Mouse (Mus musculus) liver, embryonic 16.5 days (tissue): Measurements from ENCODE around the gene Cyp2d40. TPM values are rescaled to one million over a fixed set of nuclear protein-coding genes. Genes with fewer than 3 reads are reported as not detected.
A peak's percentile ranks its signal among the peaks of the same experiment; 100 is the strongest.

Source experiments
- ATAC-seq: fragments of 200-750 bp; cut with Nextera tagmentation; 2 replicates; pipeline ENCODE4 v1.8.0; 2017; ENCODE audit warnings: low read depth, mild to moderate bottlenecking, moderate number of reproducible peaks, moderate library complexity
- H3K27ac ChIP-seq: fragments of 300-500 bp; sonication (generic); 2 replicates; pipeline ENCODE4 v1.5.1; 2014; ENCODE audit warnings: mild to moderate bottlenecking, low read length
- H3K27me3 ChIP-seq: fragments of 300-500 bp; sonication (generic); 2 replicates; pipeline ENCODE4 v1.6.1; 2014; ENCODE audit warnings: low read depth, low read length, mixed read lengths; ENCODE audit not compliant: control insufficient read depth, insufficient read depth
- H3K36me3 ChIP-seq: fragments of 300-500 bp; sonication (generic); 2 replicates; pipeline ENCODE4 v1.6.1; 2014; ENCODE audit warnings: mild to moderate bottlenecking; ENCODE audit not compliant: control insufficient read depth, insufficient read depth
- H3K4me1 ChIP-seq: fragments of 300-500 bp; sonication (generic); 2 replicates; pipeline ENCODE4 v1.6.1; 2014; ENCODE audit warnings: low read depth, low read length, mixed read lengths; ENCODE audit not compliant: control insufficient read depth
- H3K4me2 ChIP-seq: fragments of 300-500 bp; sonication (generic); 2 replicates; pipeline ENCODE4 v1.6.1; 2014; ENCODE audit warnings: low read depth, low read length, mixed read lengths
- H3K4me3 ChIP-seq: fragments of 300-500 bp; sonication (generic); 2 replicates; pipeline ENCODE4 v1.5.1; 2014; ENCODE audit warnings: low read depth, mild to moderate bottlenecking, low read length
- H3K9ac ChIP-seq: fragments of 300-500 bp; sonication (generic); 2 replicates; pipeline ENCODE4 v1.6.1; 2014; ENCODE audit warnings: low read depth, low read length
- H3K9me3 ChIP-seq: fragments of 300-500 bp; sonication (generic); replicated peaks from 2 replicates; pipeline ENCODE4 v1.6.1; 2016; ENCODE audit warnings: low read length; ENCODE audit not compliant: control insufficient read depth
- WGBS: fragments of 180-500 bp; shearing (Covaris S2); extraction: QIAGEN DNeasy Blood & Tissue Kit; methylation state at CpG from one replicate; pipeline ENCODE4 v1.1.7; 2014; ENCODE audit not compliant: insufficient replicate concordance; 5-methylcytosine and 5-hydroxymethylcytosine counted together
- polyA plus RNA-seq: library from polyadenylated mRNA; unstranded; fragments of >200 nt; fragmentation: Nextera tagmentation; extraction: Ambion mirVana; gene quantifications from 2 replicates; pipeline ENCODE4 v1.2.1, GENCODE M21; 2015

Gene Cyp2d40
- 0.07 and 0.11 TPM in 2 replicates for polyA plus RNA-seq

GRCm38 (mm10) chr15:82763631-82764420 is at the start of gene Cyp2d40:
Gene Cyp2d40 (minus strand): TSS chr15:82764183.
- no peaks in the 10 kb centered on the region for H3K9me3 ChIP-seq
- no peak within 1 kb of the TSS for H3K9ac ChIP-seq
- no peak within 1 kb of the TSS for H3K4me2 ChIP-seq
- no peak within 1 kb of the TSS for H3K4me3 ChIP-seq
- H3K27me3 ChIP-seq, result no peaks in the 10 kb centered on the region
- no peak within 1 kb of the TSS for H3K27ac ChIP-seq
- 65% methylated on average over 9 of the region's 9 CpGs for WGBS
- H3K36me3 ChIP-seq, result no peaks in the 10 kb centered on the region
- H3K4me1 ChIP-seq, result no peaks in the 10 kb centered on the region
- no peak for ATAC-seq

GRCm38 (mm10) chr15:82810556-82810955 is 46.6 kb upstream of the Cyp2d40 start:
- WGBS, result 28% methylated on average over 1 of the region's 1 CpGs
- no peaks in the 10 kb centered on the region for H3K9me3 ChIP-seq

GRCm38 (mm10) chr15:82809511-82809910 is 45.5 kb upstream of the Cyp2d40 start:
- H3K27ac ChIP-seq, result no peak overlapping the region

More at GRCm38 (mm10) chr15:82810556-82810955, 46.6 kb upstream of the Cyp2d40 start:
- Histone ChIP-seq H3K4me3 (no peak overlapping the region), H3K27me3 (no peaks in the 10 kb centered on the region), H3K36me3 (no peaks in the 10 kb centered on the region), H3K4me1 (peaks cover 15% of the 10 kb centered on the region), H3K4me2 (no peak overlapping the region), H3K9ac (no peak overlapping the region), H3K27ac (no peak overlapping the region; the same call in 1 of the 2 replicates)
- ATAC-seq, result peak; percentile 81

GRCm38 (mm10) chr15:82806969-82807763 is 43.2 kb upstream of the Cyp2d40 start:
- no peaks in the 10 kb centered on the region for H3K36me3 ChIP-seq
- no peak overlapping the region for H3K9ac ChIP-seq
- no peaks in the 10 kb centered on the region for H3K27me3 ChIP-seq
- H3K4me1 ChIP-seq, result peaks cover 15% of the 10 kb centered on the region
- no peak overlapping the region for H3K27ac ChIP-seq
- no peak for ATAC-seq
- no peak overlapping the region for H3K4me2 ChIP-seq
- H3K4me3 ChIP-seq, result no peak overlapping the region
- H3K9me3 ChIP-seq, result no peaks in the 10 kb centered on the region
- 72% methylated on average over 5 of the region's 5 CpGs for WGBS

More at GRCm38 (mm10) chr15:82809511-82809910, 45.5 kb upstream of the Cyp2d40 start:
- no peak overlapping the region for H3K9ac ChIP-seq
- no peaks in the 10 kb centered on the region for H3K36me3 ChIP-seq
- no peaks in the 10 kb centered on the region for H3K9me3 ChIP-seq
- H3K4me2 ChIP-seq, result peak overlapping the region; percentile 12; the same call in 1 of the 2 replicates
- H3K27me3 ChIP-seq, result no peaks in the 10 kb centered on the region
- ATAC-seq, result peak; percentile 53; the same call in 1 of the 2 replicates
- no peak overlapping the region for H3K4me3 ChIP-seq
- 47% methylated on average over 6 of the region's 6 CpGs for WGBS
- peaks cover 15% of the 10 kb centered on the region for H3K4me1 ChIP-seq

- Histone ChIP-seq H3K36me3 (no peaks in the 10 kb centered on the region), H3K27ac (no peak overlapping the region), H3K27me3 (no peaks in the 10 kb centered on the region), H3K4me2 (no peak overlapping the region), H3K9ac (no peak overlapping the region), H3K4me1 (peaks cover 6% of the 10 kb centered on the region), H3K4me3 (no peak overlapping the region), H3K9me3 (no peaks in the 10 kb centered on the region)
- WGBS, result 58% methylated on average over 5 of the region's 5 CpGs
- no peak for ATAC-seq
These were observed 41.0 kb upstream of the Cyp2d40 start for GRCm38 (mm10) chr15:82804708-82805639.

- H3K4me1 ChIP-seq, result no peaks in the 10 kb centered on the region
- H3K4me3 ChIP-seq, result no peak overlapping the region
- H3K9ac ChIP-seq, result no peak overlapping the region
- peak; percentile 43 for ATAC-seq
- no peaks in the 10 kb centered on the region for H3K9me3 ChIP-seq
- peak overlapping the region; percentile 51 for H3K27ac ChIP-seq
- H3K27me3 ChIP-seq, result no peaks in the 10 kb centered on the region
- H3K4me2 ChIP-seq, result no peak overlapping the region
- no peaks in the 10 kb centered on the region for H3K36me3 ChIP-seq
- 34% methylated on average over 3 of the region's 3 CpGs for WGBS
These were observed 32.0 kb upstream of the Cyp2d40 start for GRCm38 (mm10) chr15:82795936-82796440.

- Histone ChIP-seq H3K36me3 (no peaks in the 10 kb centered on the region), H3K27ac (peak within 1 kb of the TSS; percentile 63), H3K27me3 (no peaks in the 10 kb centered on the region), H3K4me2 (peak within 1 kb of the TSS; percentile 23), H3K4me3 (peak within 1 kb of the TSS; percentile 30), H3K4me1 (no peaks in the 10 kb centered on the region), H3K9ac (peak within 1 kb of the TSS; percentile 2), H3K9me3 (no peaks in the 10 kb centered on the region)
- WGBS, result 57% methylated on average over 5 of the region's 5 CpGs
- peak; percentile 85 for ATAC-seq
These were observed 30.3 kb upstream of the Cyp2d40 start, which contains the start of gene Cyp2d26 for GRCm38 (mm10) chr15:82794277-82794676. Gene Cyp2d26 (minus strand): TSS chr15:82794294.

DNA sequence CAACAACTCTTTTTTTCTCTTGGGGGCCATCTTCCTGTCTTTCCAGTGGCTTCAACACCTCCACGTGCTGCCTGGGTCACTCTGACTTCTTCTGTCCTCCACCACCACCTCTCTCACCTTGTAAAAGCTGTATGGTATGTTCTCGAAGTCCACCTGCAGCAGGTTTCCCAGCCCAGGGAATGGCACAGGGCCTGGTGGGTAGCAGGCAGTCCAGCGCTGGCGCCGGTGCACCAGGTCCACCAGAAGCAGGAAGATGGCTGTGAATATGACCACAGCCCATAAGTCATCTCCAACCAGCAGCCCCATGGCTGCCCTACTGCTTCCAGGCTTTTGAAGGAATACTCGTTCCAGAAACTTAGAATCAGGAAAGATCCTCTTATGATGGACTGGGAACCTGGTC is 29.9 kb upstream of the Cyp2d40 start:
- Histone ChIP-seq H3K36me3 (no peaks in the 10 kb centered on the region), H3K27ac (peak overlapping the region; percentile 63), H3K9me3 (no peaks in the 10 kb centered on the region), H3K9ac (no peak overlapping the region; the same call in 1 of the 2 replicates), H3K4me1 (no peaks in the 10 kb centered on the region), H3K27me3 (no peaks in the 10 kb centered on the region), H3K4me3 (peak overlapping the region; percentile 29), H3K4me2 (peak overlapping the region; percentile 23; the same call in 1 of the 2 replicates)
- WGBS, result 55% methylated on average over 6 of the region's 6 CpGs
- ATAC-seq, result peak; percentile 7; the same call in 1 of the 2 replicates
